Mouse (Mus musculus) heart, postnatal 0 days (tissue): ENCODE measurements around the gene Vmn1r51.

Experiments used
- CTCF ChIP-seq: IDR thresholded peaks from 2 replicates; pipeline ENCODE4 v1.5.1; 2016; ENCODE audit warnings: antibody characterized with exemption, control low read depth, low read depth
- EP300 ChIP-seq: IDR thresholded peaks from 2 replicates; pipeline ENCODE4 v1.6.1; 2016; ENCODE audit warnings: antibody characterized with exemption, low read depth

DNA sequence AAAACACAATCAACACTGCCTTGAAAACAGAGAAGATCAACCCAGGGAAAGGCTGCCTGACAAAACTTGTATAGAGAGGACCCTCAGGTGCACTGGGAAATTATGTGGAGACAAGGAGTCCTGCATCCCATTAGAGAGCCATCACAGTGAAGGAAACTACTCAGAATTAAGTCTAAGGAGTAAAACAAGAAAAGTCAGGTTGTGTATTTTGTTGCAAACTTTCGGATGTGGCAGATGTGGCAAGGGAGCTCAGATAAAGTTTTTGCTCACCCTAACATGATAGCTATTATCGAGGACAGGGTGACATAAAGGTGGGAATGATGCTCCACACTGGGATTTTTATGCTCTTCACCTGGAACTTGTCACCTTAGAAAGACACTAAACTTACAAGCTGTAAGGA lies 52.1 kb downstream of the Vmn1r51 start, which contains the start of gene Vmn1r52:
- TF ChIP-seq CTCF (no peak), EP300 (no peak)
